Mouse (Mus musculus): Measurements from ENCODE around the gene Ybx2.

GRCm38 (mm10) chr11:69902972-69903371, 32.6 kb upstream of the Ybx2 start:
- no peak for TF ChIP-seq CTCF (IDR thresholded peaks at IDR 0.05; ENCODE audit: borderline replicate concordance, control insufficient read depth, extremely low read depth, insufficient read depth, low read length, poor library complexity)
- TF ChIP-seq POLR2A (IDR thresholded peaks at IDR 0.05; ENCODE audit: control insufficient read depth, extremely low read depth, insufficient read depth, low read length, poor library complexity) = no peak

Measured in thymus, adult 2 months (tissue).